Mouse (Mus musculus): ENCODE data around the gene Oaz3.

Gene Oaz3

GRCm38 (mm10) chr3:94449377-94449776 is 5.7 kb upstream of the Oaz3 start:
- no peak for DNase-seq

DNA sequence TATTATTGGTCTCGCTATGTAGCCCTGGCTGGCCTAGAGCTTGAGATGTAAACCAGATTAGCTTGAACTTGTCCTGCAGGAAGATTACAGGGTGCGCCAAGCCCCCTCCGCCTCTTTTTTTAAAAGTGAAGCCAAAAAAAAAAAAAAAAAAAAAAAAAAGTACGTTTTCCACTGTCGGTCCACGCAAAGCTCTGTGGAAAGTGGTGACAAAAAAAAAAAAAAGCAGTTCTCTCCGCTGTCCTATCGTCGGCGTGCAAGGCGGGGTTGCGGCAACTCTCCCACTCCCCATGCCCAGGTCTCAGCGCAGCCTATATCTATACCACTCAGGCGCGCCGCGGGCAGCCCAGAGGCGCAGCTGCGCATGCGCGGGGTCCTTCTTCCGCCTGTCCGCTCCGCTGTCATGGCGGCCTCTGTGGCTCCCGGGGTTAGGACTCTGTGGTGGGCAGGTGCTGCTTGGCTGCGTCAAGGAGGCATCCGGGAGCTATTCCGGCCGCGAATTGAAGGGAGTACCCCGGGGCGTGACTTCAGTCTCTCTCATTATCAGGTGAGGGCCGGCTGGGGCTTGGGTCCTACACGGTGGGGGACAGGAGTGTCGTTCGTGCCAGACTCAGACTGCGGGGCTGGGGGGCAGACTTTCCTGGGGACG is 641 bp downstream of the Oaz3 start, which contains the start of gene Mrpl9:
Gene Mrpl9 (plus strand): TSS at position 368 of the 646 bp plus-strand sequence.
- DNase-seq, result peak; percentile 96

GRCm38 (mm10) chr3:94441182-94441581 is 2.5 kb downstream of the Oaz3 start:
- DNase-seq, result peak in 1 of 2 experiments; percentile 14

GRCm38 (mm10) chr3:94436420-94436819 is 7.3 kb downstream of the Oaz3 start:
- DNase-seq, result no peak

DNA sequence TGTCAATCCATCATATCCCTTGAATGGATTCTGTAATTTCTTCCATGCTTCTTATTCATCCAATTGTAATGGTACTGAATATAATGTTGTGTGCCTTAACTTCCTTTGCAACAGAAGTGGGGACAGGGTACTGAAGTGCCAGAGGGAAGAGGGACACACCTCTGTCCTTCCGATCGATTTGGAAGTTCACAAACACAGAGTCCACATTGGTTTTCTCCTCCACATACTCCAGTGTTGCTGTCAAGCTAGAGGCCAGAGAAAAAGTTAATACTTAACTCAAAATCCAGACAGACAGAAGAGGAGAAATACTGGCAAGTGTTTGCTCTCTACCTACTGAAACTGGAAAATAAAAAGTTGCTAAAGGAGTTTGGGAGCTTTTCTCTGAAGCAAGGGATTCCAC is 9.4 kb downstream of the Oaz3 start:
- no peak for DNase-seq

GRCm38 (mm10) chr3:94430980-94431379 is 12.7 kb downstream of the Oaz3 start:
- no peak for DNase-seq

GRCm38 (mm10) chr3:94413031-94413679 is 30.6 kb downstream of the Oaz3 start, which contains the start of gene Tdrkh:
TSS of gene Tdrkh (plus strand) at chr3:94413273.
- peak; percentile 96 to 97 for DNase-seq

DNA sequence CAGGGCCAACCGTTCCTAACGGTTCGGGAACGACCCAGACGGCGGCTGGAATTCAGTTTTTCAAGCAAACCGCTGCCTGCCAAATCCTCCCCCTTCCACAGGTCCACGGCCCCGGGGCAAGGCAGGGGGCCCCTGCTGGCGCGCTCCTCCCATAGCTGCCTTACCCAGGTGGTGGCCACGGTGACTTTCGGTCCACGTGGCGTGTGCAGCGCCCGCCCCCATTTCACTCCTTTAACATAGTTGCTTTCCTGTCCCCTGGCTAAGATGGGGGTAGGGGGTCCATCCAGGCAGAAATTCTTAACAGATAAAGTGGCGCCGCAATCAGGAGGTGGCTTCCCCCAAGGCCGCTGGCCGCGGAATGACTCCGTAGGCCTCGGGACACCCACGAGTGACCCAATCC is 31.2 kb downstream of the Oaz3 start:
- DNase-seq, result no peak

- DNase-seq, result peak; percentile 34 to 70
Measured at GRCm38 (mm10) chr3:94405561-94405960, 38.2 kb downstream of the Oaz3 start.

DNA sequence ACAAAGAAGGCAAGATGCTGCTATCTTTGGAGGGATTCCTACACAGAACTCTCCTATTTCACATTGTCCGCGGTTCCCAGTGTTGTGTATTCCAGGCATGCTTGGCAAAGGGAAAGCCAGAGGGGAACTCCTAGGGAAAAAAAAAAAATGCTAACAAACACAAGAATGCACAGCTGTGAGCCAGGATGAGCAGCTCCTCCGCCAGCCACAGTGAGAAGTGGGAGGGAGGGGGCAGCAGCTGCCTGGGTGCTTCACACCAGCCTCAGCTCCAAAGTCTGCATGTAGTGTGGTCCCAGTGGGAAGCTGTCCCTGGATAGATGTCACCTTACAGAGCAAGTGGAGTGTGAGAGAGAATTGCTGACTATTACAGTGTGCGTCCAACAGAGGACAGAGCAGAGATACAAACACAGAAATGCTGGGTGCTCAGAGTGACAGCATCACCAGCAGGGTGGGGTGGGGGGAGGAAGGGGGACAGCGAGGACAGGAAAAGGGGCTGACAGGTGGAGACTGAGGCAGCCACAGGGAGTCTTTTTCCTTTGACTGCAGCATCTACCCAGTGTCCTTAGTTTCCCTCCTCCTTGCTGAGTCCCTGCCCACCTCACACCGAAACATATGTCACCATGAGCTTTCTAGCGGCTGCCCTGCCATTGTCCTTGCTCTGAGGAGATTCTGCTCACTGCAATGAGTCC is 39.2 kb downstream of the Oaz3 start:
- peak in 1 of 2 experiments; percentile 69 for DNase-seq

GRCm38 (mm10) chr3:94402451-94402850 is 41.3 kb downstream of the Oaz3 start:
- no peak for DNase-seq

DNA sequence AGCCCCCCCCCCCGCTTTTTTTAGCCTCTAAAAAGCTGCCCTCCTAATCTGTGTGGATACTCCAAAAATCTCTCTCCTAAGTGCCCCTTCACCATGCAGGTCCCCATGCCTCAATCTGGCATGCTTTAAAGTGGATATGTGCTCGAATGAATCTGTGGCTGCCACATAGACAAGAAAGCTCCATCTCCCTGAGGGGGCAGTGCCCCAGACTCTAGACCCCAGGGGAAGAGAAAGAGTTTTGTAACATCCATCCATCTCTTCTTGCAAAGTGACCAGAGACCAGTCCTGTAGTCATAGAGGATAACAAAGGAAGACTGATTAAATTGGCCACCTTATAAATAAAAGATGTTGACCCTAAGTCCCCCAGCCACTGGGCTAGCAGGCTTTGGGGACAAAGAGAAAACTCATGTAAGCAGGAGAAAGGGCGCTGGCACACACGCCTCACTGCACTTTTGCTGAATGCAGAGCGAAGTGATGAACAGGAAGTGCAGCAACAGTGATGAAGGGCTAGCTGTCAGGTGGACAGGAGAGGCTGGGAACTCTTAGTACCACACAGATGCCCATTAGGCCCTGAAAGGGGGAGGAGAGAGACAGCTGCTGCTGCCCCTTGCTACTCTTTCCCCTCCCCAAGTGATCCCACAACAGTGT is 43.9 kb downstream of the Oaz3 start:
- DNase-seq, result no peak

DNA sequence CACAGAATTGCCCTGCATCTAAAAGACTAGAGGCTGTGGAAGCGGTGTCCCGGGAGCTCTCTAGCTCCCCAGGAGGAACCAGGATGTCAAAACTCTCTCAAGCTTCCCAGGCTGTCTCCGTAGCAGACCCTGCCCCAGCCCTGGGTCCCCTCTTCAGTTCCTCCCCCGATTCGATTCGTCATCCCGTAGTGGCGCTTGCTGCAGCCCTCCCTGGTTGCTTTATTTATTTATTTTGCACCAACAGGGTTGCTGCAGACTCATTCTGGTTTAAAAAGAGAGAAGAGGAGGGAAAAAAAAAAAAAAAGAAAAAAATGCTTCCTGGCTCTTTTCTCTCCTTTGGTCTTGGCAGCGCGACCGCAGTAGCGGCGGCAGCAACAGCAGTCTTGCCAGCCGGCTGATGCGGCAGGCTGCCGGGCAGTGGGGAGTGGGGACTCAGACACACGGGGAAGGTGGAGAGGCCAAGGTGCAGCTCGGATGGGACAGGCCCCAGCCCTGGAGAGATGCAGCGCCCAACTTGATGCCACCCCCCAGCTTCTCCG is 44.7 kb downstream of the Oaz3 start:
- DNase-seq, result peak in 1 of 2 experiments; percentile 25

- DNase-seq, result no peak
Measured at GRCm38 (mm10) chr3:94398217-94398616, 45.5 kb downstream of the Oaz3 start, which contains the start of gene Lingo4. TSS of gene Lingo4 (plus strand) at chr3:94398517.

- no peak for DNase-seq
Measured at GRCm38 (mm10) chr3:94396851-94397250, 46.9 kb downstream of the Oaz3 start.

DNA sequence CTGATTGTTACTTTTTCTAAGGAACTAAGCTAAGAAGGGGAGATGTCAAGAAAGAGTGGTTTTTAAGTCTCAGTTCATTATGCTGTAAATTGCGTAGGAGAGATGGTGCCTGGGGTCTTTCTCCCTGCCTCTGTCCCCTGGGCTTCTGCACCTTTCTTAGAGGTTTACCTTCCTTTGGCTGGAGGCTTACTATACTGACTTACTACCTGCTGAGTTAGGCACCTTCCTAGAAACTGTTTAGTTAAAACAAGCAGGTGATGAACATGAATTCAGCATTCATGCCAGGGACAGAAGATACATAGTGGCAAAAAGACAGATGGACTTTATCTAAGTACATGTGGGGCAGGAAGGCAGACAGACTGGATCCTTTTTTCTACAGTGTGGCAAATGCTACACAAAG is 47.4 kb downstream of the Oaz3 start:
- no peak for DNase-seq

DNA sequence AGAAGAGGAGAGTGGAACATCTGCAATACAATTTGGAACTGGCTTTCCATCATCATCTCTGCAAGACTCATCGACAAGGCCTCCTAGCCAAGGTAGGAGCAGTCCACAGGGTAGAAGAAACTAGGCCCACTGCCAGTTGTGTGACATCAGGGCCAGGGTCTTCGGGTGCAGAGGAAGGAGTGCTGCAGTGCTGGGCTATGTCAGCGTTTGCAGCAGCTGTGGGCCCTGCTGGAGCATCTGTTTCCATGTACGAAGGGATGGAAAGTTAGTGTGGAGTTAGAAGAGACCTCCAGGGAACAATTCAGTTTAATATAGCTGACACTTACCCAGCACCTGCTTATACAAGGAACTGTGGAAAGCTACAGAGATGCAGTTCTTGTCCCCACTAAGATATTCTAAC is 50.7 kb downstream of the Oaz3 start:
- DNase-seq, result no peak

- no peak for DNase-seq
Measured at GRCm38 (mm10) chr3:94392128-94392527, 51.6 kb downstream of the Oaz3 start.

GRCm38 (mm10) chr3:94391001-94391400 is 52.7 kb downstream of the Oaz3 start:
- no peak for DNase-seq

DNA sequence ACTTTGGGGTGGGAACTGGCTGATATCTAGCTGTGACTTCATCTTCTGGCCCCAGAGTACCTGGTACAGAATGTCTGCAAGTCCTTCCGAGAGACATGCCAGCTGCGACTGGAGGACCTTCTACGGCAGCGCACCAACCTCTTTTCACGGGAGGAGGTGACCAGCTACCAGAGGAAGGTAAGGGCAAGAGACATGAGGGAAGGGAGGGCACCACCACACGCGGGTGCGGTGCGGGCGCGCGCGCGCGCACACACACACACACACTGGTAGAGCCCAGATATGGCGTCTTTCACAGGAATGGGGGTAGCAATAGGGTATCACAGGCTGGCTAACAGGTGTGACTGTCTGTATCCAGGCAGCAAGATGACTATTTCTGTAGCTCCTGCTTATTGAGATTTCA is 54.3 kb downstream of the Oaz3 start:
- DNase-seq, result no peak

GRCm38 (mm10) chr3:94388047-94388446 is 55.7 kb downstream of the Oaz3 start:
- peak in 1 of 2 experiments; percentile 23 for DNase-seq

- peak in 1 of 2 experiments; percentile 20 for DNase-seq
Measured at GRCm38 (mm10) chr3:94387391-94387790, 56.3 kb downstream of the Oaz3 start.

DNA sequence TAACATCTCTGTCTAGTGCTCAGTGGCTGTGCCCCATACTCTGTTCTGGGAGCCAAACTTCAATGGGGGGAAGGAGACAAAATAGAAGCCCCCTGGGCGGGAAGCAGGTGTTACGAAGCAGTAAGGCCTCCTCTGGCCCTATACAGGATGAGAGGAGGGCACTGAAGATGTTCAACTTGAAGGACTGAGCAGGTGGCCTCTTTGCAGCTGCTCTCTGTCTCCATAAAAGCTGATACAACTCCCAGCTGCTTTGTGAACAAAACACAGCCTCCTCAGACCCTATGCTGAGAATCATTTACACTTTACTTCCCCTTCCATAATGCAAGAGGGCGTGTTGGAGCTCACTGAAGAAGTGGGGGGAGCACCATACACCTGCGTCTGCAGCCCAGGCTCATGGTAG is 57.0 kb downstream of the Oaz3 start:
- DNase-seq, result no peak

Data from lung, postnatal 4 days (tissue).